Mouse (Mus musculus) MEL (cell line): Measurements from ENCODE around the gene Psmd4. TPM values are rescaled to one million over a fixed set of nuclear protein-coding genes. Genes with fewer than 3 reads are reported as not detected.

Source experiments
- DNase-seq: peaks from one replicate; pipeline ENCODE4 v3.0.0; 2011; ENCODE audit warnings: low read depth, low spot score
- H3K27ac ChIP-seq: 2 replicates; pipeline ENCODE4 v1.5.1; 2012; ENCODE audit warnings: low read depth, mild to moderate bottlenecking, control low read depth, low read length, moderate library complexity; ENCODE audit not compliant: control insufficient read depth
- H3K27me3 ChIP-seq, 2 experiments: fragments of 150-350 bp in 1 of 2; sonication (generic) in 1 of 2; 2 replicates each; pipeline ENCODE4 v1.6.1; 2012; ENCODE audit warnings: low read length in 2 of 2, mild to moderate bottlenecking in 2 of 2, improper control_type of control experiment in 1 of 2, moderate library complexity in 1 of 2; ENCODE audit not compliant: insufficient read depth in 2 of 2, control insufficient read depth in 1 of 2
- H3K36me3 ChIP-seq, 2 experiments: 2 replicates each; pipeline ENCODE4 v1.6.1; 2012 to 2014; ENCODE audit warnings: low read length in 2 of 2, improper control_type of control experiment in 1 of 2, inconsistent platforms in 1 of 2, mild to moderate bottlenecking in 1 of 2; ENCODE audit not compliant: insufficient read depth in 2 of 2, control insufficient read depth in 1 of 2
- H3K4me1 ChIP-seq, 2 experiments: fragments of 150-350 bp in 1 of 2; sonication (generic) in 1 of 2; 2 replicates each; pipeline ENCODE4 v1.6.1; 2012; ENCODE audit warnings: low read length in 2 of 2, improper control_type of control experiment in 1 of 2, mild to moderate bottlenecking in 1 of 2; ENCODE audit not compliant: insufficient read depth in 2 of 2, control insufficient read depth in 1 of 2
- H3K4me3 ChIP-seq, 2 experiments: fragments of 150-350 bp in 1 of 2; sonication (generic) in 1 of 2; 2 replicates each; pipeline ENCODE4 v1.5.1; 2012; ENCODE audit warnings: low read depth in 2 of 2, low read length in 2 of 2, mild to moderate bottlenecking in 2 of 2, moderate library complexity in 2 of 2, control low read depth in 1 of 2, improper control_type of control experiment in 1 of 2; ENCODE audit not compliant: control insufficient read depth in 1 of 2, insufficient read depth in 1 of 2
- H3K79me2 ChIP-seq: 2 replicates; pipeline ENCODE4 v1.6.1; 2012; ENCODE audit warnings: mild to moderate bottlenecking, low read length, moderate library complexity; ENCODE audit not compliant: control insufficient read depth, poor library complexity, insufficient read depth
- H3K9ac ChIP-seq: 2 replicates; pipeline ENCODE4 v1.6.1; 2012; ENCODE audit warnings: low read depth, mild to moderate bottlenecking, control low read depth, low read length, moderate library complexity; ENCODE audit not compliant: control insufficient read depth, poor library complexity, severe bottlenecking
- H3K9me3 ChIP-seq: fragments of 150-350 bp; sonication (generic); replicated peaks from 2 replicates; pipeline ENCODE4 v1.6.1; 2012; ENCODE audit warnings: mild to moderate bottlenecking, low read length, improper control_type of control experiment, moderate library complexity; ENCODE audit not compliant: insufficient read depth
- BHLHE40 ChIP-seq: IDR thresholded peaks from 2 replicates; pipeline ENCODE4 v1.6.1; 2012; ENCODE audit warnings: low read depth, mild to moderate bottlenecking, inconsistent platforms, low read length, improper control_type of control experiment, borderline replicate concordance
- E2F4 ChIP-seq: IDR thresholded peaks from 2 replicates; pipeline ENCODE4 v1.6.1; 2011; ENCODE audit warnings: low read depth, low read length, improper control_type of control experiment, borderline replicate concordance
- ELF1 ChIP-seq: IDR thresholded peaks from 2 replicates; pipeline ENCODE4 v1.6.1; 2014; ENCODE audit warnings: low read depth, mild to moderate bottlenecking, inconsistent platforms, low read length, improper control_type of control experiment, moderate library complexity
- EP300 ChIP-seq, 2 experiments: IDR thresholded peaks; 2 replicates each; pipeline ENCODE4 v1.6.1; 2011; ENCODE audit warnings: improper control_type of control experiment in 2 of 2, low read length in 2 of 2, low read depth in 1 of 2, mild to moderate bottlenecking in 1 of 2
- GATA1 ChIP-seq: IDR thresholded peaks from 2 replicates; pipeline ENCODE4 v1.6.1; 2011; ENCODE audit warnings: low read depth, low read length, improper control_type of control experiment
- JUND ChIP-seq: IDR thresholded peaks from 2 replicates; pipeline ENCODE4 v1.6.1; 2011; ENCODE audit warnings: low read depth, mild to moderate bottlenecking, improper control_type of control experiment, low read length
- KAT2A ChIP-seq: conservative IDR thresholded peaks from 2 replicates; pipeline ENCODE4 v1.6.1; 2012; ENCODE audit warnings: low read depth, low read length, improper control_type of control experiment, inconsistent platforms
- MAFK ChIP-seq: IDR thresholded peaks from 2 replicates; pipeline ENCODE4 v1.6.1; 2011; ENCODE audit warnings: low read depth, mild to moderate bottlenecking, low read length, improper control_type of control experiment, borderline replicate concordance
- MEF2A ChIP-seq: IDR thresholded peaks from 2 replicates; pipeline ENCODE4 v1.6.1; 2014; ENCODE audit warnings: low read depth, mild to moderate bottlenecking, inconsistent platforms, low read length, improper control_type of control experiment; ENCODE audit not compliant: poor library complexity, insufficient replicate concordance, severe bottlenecking; ENCODE audit errors: extremely low read depth
- MYB ChIP-seq: IDR thresholded peaks from 2 replicates; pipeline ENCODE4 v1.6.1; 2011; ENCODE audit warnings: mild to moderate bottlenecking, low read depth, low read length, improper control_type of control experiment
- MYC ChIP-seq: IDR thresholded peaks from 2 replicates; pipeline ENCODE4 v1.6.1; 2011; ENCODE audit warnings: low read depth, mild to moderate bottlenecking, low read length, improper control_type of control experiment, moderate library complexity
- NELFE ChIP-seq: IDR thresholded peaks from 2 replicates; pipeline ENCODE4 v1.6.1; 2011; ENCODE audit warnings: low read depth, low read length, improper control_type of control experiment
- NRF1 ChIP-seq: IDR thresholded peaks from 2 replicates; pipeline ENCODE4 v1.6.1; 2014; ENCODE audit warnings: low read depth, mild to moderate bottlenecking, inconsistent platforms, low read length, improper control_type of control experiment, moderate library complexity; ENCODE audit not compliant: poor library complexity, insufficient read depth, severe bottlenecking
- POLR2AphosphoS2 ChIP-seq: IDR thresholded peaks from 2 replicates; pipeline ENCODE4 v1.6.1; 2011; ENCODE audit warnings: low read length, improper control_type of control experiment
- RAD21 ChIP-seq: IDR thresholded peaks from 2 replicates; pipeline ENCODE4 v1.6.1; 2011; ENCODE audit warnings: mild to moderate bottlenecking, low read depth, low read length, improper control_type of control experiment
- SMC3 ChIP-seq: IDR thresholded peaks from 2 replicates; pipeline ENCODE4 v1.6.1; 2011; ENCODE audit warnings: low read depth, low read length, improper control_type of control experiment
- TAL1 ChIP-seq: IDR thresholded peaks from 2 replicates; pipeline ENCODE4 v1.6.1; 2012; ENCODE audit warnings: mild to moderate bottlenecking, inconsistent platforms, low read length, moderate library complexity, mixed read lengths
- TCF12 ChIP-seq: IDR thresholded peaks from 2 replicates; pipeline ENCODE4 v1.6.1; 2014; ENCODE audit warnings: low read depth, mild to moderate bottlenecking, inconsistent platforms, low read length, improper control_type of control experiment, moderate library complexity
- UBTF ChIP-seq: IDR thresholded peaks from 2 replicates; pipeline ENCODE4 v1.6.1; 2012; ENCODE audit warnings: low read depth, mild to moderate bottlenecking, inconsistent platforms, low read length, improper control_type of control experiment, moderate library complexity, borderline replicate concordance; ENCODE audit not compliant: insufficient read depth
- ZC3H11A ChIP-seq: IDR thresholded peaks from 2 replicates; pipeline ENCODE4 v1.6.1; 2012; ENCODE audit warnings: low read depth, mild to moderate bottlenecking, inconsistent platforms, low read length, improper control_type of control experiment
- ZMIZ1 ChIP-seq: IDR thresholded peaks from 2 replicates; pipeline ENCODE4 v1.6.1; 2012; ENCODE audit warnings: low read depth, mild to moderate bottlenecking, inconsistent platforms, low read length, improper control_type of control experiment, moderate library complexity
- ZNF384 ChIP-seq: IDR thresholded peaks from 2 replicates; pipeline ENCODE4 v1.6.1; 2012; ENCODE audit warnings: low read depth, mild to moderate bottlenecking, inconsistent platforms, low read length, improper control_type of control experiment
- polyA plus RNA-seq, 2 experiments: library from polyadenylated mRNA; stranded (reverse) in 1 of 2; unstranded in 1 of 2; fragments of >175 nt in 1 of 2; fragments of >200 nt in 1 of 2; gene quantifications; 2 replicates each; pipeline versions ENCODE4 v1.2.1 to v1.2.4; 2012; ENCODE audit warnings: low replicate concordance in 2 of 2, low read depth in 1 of 2; ENCODE audit not compliant: insufficient read length in 2 of 2, insufficient read depth in 1 of 2, missing spikeins in 1 of 2
- total RNA-seq: library from RNA; depleted of rRNA; stranded (reverse); fragments of 300-350 nt; gene quantifications from 2 replicates; pipeline ENCODE4 v1.2.3, GENCODE M21; 2012

Psmd4 gene
- total and polyA plus RNA-seq, 3 experiments, result 631 to 816 TPM; not detected in 1

DNA sequence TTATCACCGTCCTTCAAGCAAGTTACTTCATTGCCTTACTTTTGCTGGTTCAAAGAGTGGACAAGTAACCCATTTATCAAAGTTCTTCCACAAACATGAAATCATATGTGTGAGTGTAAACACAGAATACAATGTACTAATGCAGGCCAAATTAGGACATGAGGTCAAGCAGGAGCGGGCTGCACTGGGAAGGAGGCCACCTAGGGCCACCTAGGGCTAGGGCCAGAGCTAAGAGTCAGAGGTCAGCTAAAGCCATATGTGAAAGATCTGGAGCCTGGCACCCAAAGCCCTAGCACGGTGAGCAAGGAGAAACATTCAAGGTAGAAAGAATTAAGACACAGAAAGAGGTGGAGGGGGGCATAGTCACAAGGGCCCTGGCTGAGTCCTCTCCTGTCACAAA lies 29.4 kb downstream of the Psmd4 start:
- H3K9me3 ChIP-seq, result no peaks in the 10 kb centered on the region
- peaks cover 0 to 13% of the 10 kb centered on the region in 2 experiments; a peak in 3 of 4 replicates for H3K36me3 ChIP-seq
- H3K27me3 ChIP-seq, result no peaks in the 10 kb centered on the region
- no peak for TF ChIP-seq GATA1
- no peak for TF ChIP-seq MYB
- TF ChIP-seq ELF1, result no peak
- TF ChIP-seq ZC3H11A, result no peak
- no peak for TF ChIP-seq SMC3
- TF ChIP-seq NELFE, result no peak
- no peak for TF ChIP-seq ZNF384
- TF ChIP-seq RAD21, result no peak
- no peak for TF ChIP-seq BHLHE40
- no peak for TF ChIP-seq UBTF
- no peak for TF ChIP-seq KAT2A
- TF ChIP-seq MEF2A, result no peak
- no peak for TF ChIP-seq TCF12
- no peak for TF ChIP-seq E2F4
- no peak for TF ChIP-seq NRF1
- TF ChIP-seq TAL1, result no peak
- H3K4me3 ChIP-seq, result no peak overlapping the region
- H3K79me2 ChIP-seq, result peaks cover 24% of the 10 kb centered on the region
- no peak overlapping the region for H3K27ac ChIP-seq
- no peak for DNase-seq
- H3K9ac ChIP-seq, result no peak overlapping the region
- peaks cover 4 to 15% of the 10 kb centered on the region in 2 experiments for H3K4me1 ChIP-seq

DNA sequence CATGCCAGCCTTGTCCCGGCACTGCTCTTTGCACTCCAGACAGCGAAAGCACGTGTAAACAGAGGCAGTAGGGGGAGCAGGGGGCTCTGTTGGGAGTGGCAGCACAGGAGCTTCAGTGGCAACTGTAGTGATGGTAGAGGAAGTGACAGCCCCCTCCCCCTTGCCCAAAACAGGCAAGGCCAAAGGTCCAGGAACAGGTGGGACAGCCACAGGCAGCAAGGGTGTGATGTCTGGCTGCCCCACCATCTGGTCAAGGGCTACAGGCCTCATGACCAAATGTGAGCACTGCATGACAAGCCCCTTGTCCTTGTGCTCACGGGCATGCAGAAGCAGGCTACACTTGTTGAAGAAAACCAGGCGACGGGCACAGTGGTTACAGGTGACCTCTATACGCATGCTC lies 32.0 kb downstream of the Psmd4 start:
- no peak for DNase-seq
- H3K36me3 ChIP-seq, result peaks cover 0 to 9% of the 10 kb centered on the region in 2 experiments; a peak in 3 of 4 replicates
- H3K9ac ChIP-seq, result no peak overlapping the region
- H3K79me2 ChIP-seq, result peaks cover 16% of the 10 kb centered on the region
- no peak for TF ChIP-seq JUND
- TF ChIP-seq MYC, result no peak
- no peak for TF ChIP-seq TAL1
- TF ChIP-seq POLR2AphosphoS2, result no peak
- no peak for TF ChIP-seq EP300 (IDR thresholded peaks at IDR 0.05; ENCODE audit: low read depth in 1 of 2, low read length in 2 of 2)
- TF ChIP-seq ELF1, result no peak
- no peak for TF ChIP-seq MAFK
- no peak for TF ChIP-seq ZMIZ1
- no peak for TF ChIP-seq MYB
- no peak for TF ChIP-seq BHLHE40
- no peak for TF ChIP-seq ZNF384
- TF ChIP-seq, all 39 proteins: peak for 0
- Histone ChIP-seq H3K4me3 (no peak overlapping the region), H3K27ac (no peak overlapping the region), H3K9me3 (no peaks in the 10 kb centered on the region), H3K4me1 (peaks cover 0 to 12% of the 10 kb centered on the region in 2 experiments; a peak in 3 of 4 replicates), H3K27me3 (no peaks in the 10 kb centered on the region)
